Mouse (Mus musculus) CH12.LX (cell line): ENCODE results near the gene Nelfb. TPM values are rescaled to one million over a fixed set of nuclear protein-coding genes. Genes with fewer than 3 reads are reported as not detected.

Experiments
- DNase-seq: peaks from one replicate; pipeline ENCODE4 v3.0.0-alpha.2; 2013; ENCODE audit errors: extremely low read depth
- H3K27ac ChIP-seq: 2 replicates; pipeline ENCODE4 v1.5.1; 2012; ENCODE audit warnings: low read depth, mild to moderate bottlenecking, control low read depth, moderate library complexity; ENCODE audit not compliant: insufficient read depth
- H3K27me3 ChIP-seq: replicated peaks from 2 replicates; pipeline ENCODE3; 2012; ENCODE audit warnings: inconsistent platforms
- H3K36me3 ChIP-seq, 2 experiments: replicated peaks in 1 of 2; 2 replicates each; pipeline versions ENCODE3 to v1.6.1; 2012; ENCODE audit warnings: inconsistent platforms in 1 of 2, low read length in 1 of 2, mild to moderate bottlenecking in 1 of 2, mixed read lengths in 1 of 2, moderate library complexity in 1 of 2; ENCODE audit not compliant: control insufficient read depth in 1 of 2, insufficient read depth in 1 of 2
- H3K4me1 ChIP-seq, 2 experiments: 2 replicates each; pipeline ENCODE4 v1.6.1; 2012; ENCODE audit warnings: inconsistent platforms in 1 of 2, moderate library complexity in 1 of 2; ENCODE audit not compliant: insufficient read depth in 2 of 2, control insufficient read depth in 1 of 2
- H3K4me2 ChIP-seq: 2 replicates; pipeline ENCODE4 v1.6.1; 2012; ENCODE audit warnings: low read depth, mild to moderate bottlenecking, control low read depth; ENCODE audit not compliant: poor library complexity, insufficient read depth, severe bottlenecking
- H3K4me3 ChIP-seq, 3 experiments: fragments of 150-350 bp in 1 of 3; sonication (generic) in 1 of 3; replicated peaks in 1 of 3; 2 replicates each; pipeline versions ENCODE3 to v1.5.1; 2011 to 2012; ENCODE audit warnings: low read depth in 2 of 3, low read length in 2 of 3, mild to moderate bottlenecking in 2 of 3, moderate library complexity in 2 of 3, control low read depth in 1 of 3, improper control_type of control experiment in 1 of 3, inconsistent platforms in 1 of 3, mixed read lengths in 1 of 3; ENCODE audit not compliant: poor library complexity in 1 of 3
- H3K79me2 ChIP-seq: replicated peaks from 2 replicates; pipeline ENCODE4 v1.6.1; 2012; ENCODE audit warnings: mild to moderate bottlenecking, moderate library complexity; ENCODE audit not compliant: control insufficient read depth, poor library complexity, insufficient read depth, severe bottlenecking; ENCODE audit errors: extremely low read depth
- H3K9ac ChIP-seq: 2 replicates; pipeline ENCODE4 v1.6.1; 2012; ENCODE audit warnings: low read depth, mild to moderate bottlenecking, control low read depth, moderate library complexity; ENCODE audit not compliant: insufficient read depth
- H3K9me3 ChIP-seq: replicated peaks from 2 replicates; pipeline ENCODE3; 2012; ENCODE audit warnings: low read length, inconsistent platforms, mixed read lengths
- BHLHE40 ChIP-seq: IDR thresholded peaks from 2 replicates; pipeline ENCODE4 v1.6.1; 2011; ENCODE audit warnings: mild to moderate bottlenecking, low read depth, low read length, improper control_type of control experiment
- CHD1 ChIP-seq: IDR thresholded peaks from 2 replicates; pipeline ENCODE4 v1.6.1; 2012; ENCODE audit warnings: low read depth, low read length, improper control_type of control experiment, inconsistent platforms
- CTCF ChIP-seq, 2 experiments: IDR thresholded peaks in 1 of 2; conservative IDR thresholded peaks in 1 of 2; 2 replicates each; pipeline ENCODE4 v1.5.1; 2011 to 2012; ENCODE audit warnings: low read depth in 2 of 2, low read length in 2 of 2, improper control_type of control experiment in 1 of 2, inconsistent platforms in 1 of 2, mild to moderate bottlenecking in 1 of 2, moderate library complexity in 1 of 2
- EP300 ChIP-seq: IDR thresholded peaks from 2 replicates; pipeline ENCODE4 v1.6.1; 2011; ENCODE audit warnings: low read length, improper control_type of control experiment
- ETS1 ChIP-seq: conservative IDR thresholded peaks from 2 replicates; pipeline ENCODE4 v1.6.1; 2012; ENCODE audit warnings: low read depth, mild to moderate bottlenecking, inconsistent platforms, low read length, improper control_type of control experiment, moderate library complexity
- GABPA ChIP-seq: IDR thresholded peaks from 2 replicates; pipeline ENCODE4 v1.6.1; 2012; ENCODE audit warnings: low read depth, low read length, improper control_type of control experiment, inconsistent platforms; ENCODE audit not compliant: insufficient replicate concordance
- IRF4 ChIP-seq: IDR thresholded peaks from 2 replicates; pipeline ENCODE4 v1.6.1; 2014; ENCODE audit warnings: low read depth, mild to moderate bottlenecking, inconsistent platforms, low read length, improper control_type of control experiment
- JUN ChIP-seq: IDR thresholded peaks from 2 replicates; pipeline ENCODE4 v1.6.1; 2011; ENCODE audit warnings: low read depth, mild to moderate bottlenecking, low read length, improper control_type of control experiment, moderate library complexity; ENCODE audit not compliant: insufficient read depth
- JUND ChIP-seq: conservative IDR thresholded peaks from 2 replicates; pipeline ENCODE4 v1.6.1; 2011; ENCODE audit warnings: low read depth, low read length, improper control_type of control experiment
- MEF2A ChIP-seq: IDR thresholded peaks from 2 replicates; pipeline ENCODE4 v1.6.1; 2014; ENCODE audit warnings: low read depth, mild to moderate bottlenecking, inconsistent platforms, low read length, improper control_type of control experiment, borderline replicate concordance
- MXI1 ChIP-seq: IDR thresholded peaks from 2 replicates; pipeline ENCODE4 v1.6.1; 2011; ENCODE audit warnings: mild to moderate bottlenecking, low read depth, low read length, improper control_type of control experiment
- MYC ChIP-seq: IDR thresholded peaks from 2 replicates; pipeline ENCODE4 v1.6.1; 2011; ENCODE audit warnings: low read depth, mild to moderate bottlenecking, improper control_type of control experiment, low read length
- NRF1 ChIP-seq: IDR thresholded peaks from 2 replicates; pipeline ENCODE4 v1.6.1; 2014; ENCODE audit warnings: low read depth, mild to moderate bottlenecking, inconsistent platforms, low read length, improper control_type of control experiment, moderate library complexity
- PAX5 ChIP-seq: IDR thresholded peaks from 2 replicates; pipeline ENCODE4 v1.6.1; 2012; ENCODE audit warnings: low read length, inconsistent platforms, mixed read lengths
- SMC3 ChIP-seq: IDR thresholded peaks from 2 replicates; pipeline ENCODE4 v1.6.1; 2011; ENCODE audit warnings: low read depth, low read length, improper control_type of control experiment
- TCF12 ChIP-seq: IDR thresholded peaks from 2 replicates; pipeline ENCODE4 v1.6.1; 2014; ENCODE audit warnings: low read depth, mild to moderate bottlenecking, inconsistent platforms, low read length, improper control_type of control experiment
- USF1 ChIP-seq: IDR thresholded peaks from 2 replicates; pipeline ENCODE4 v1.6.1; 2014; ENCODE audit warnings: low read depth, mild to moderate bottlenecking, inconsistent platforms, low read length, improper control_type of control experiment
- dilution Hi-C: fragments of 300-500 bp; cut with MboI; formaldehyde crosslinking; loops from 2 replicates; pipeline ENCODE4 v1.14.3; 2020; ENCODE audit warnings: low sequenced_read_pairs; ENCODE audit not compliant: extremely low pct_unique_long_range_greater_than_20kb, extremely low pct_ligation_motif_present
- in situ Hi-C: fragments of 300-500 bp; cut with MboI; formaldehyde crosslinking; loops from 3 replicates; pipeline ENCODE4 v1.14.3; 2019; ENCODE audit warnings: low sequenced_read_pairs, low pct_ligation_motif_present, low pct_unique_long_range_greater_than_20kb, mixed read lengths
- polyA plus RNA-seq: library from polyadenylated mRNA; unstranded; fragments of >175 nt; gene quantifications from 2 replicates; pipeline ENCODE4 v1.2.1, GENCODE M21; 2012; ENCODE audit warnings: low read depth; ENCODE audit not compliant: insufficient read length
- total RNA-seq, 2 experiments: library from RNA; depleted of rRNA; stranded (reverse); fragments of 300-350 nt in 1 of 2; fragments of >200 nt in 1 of 2; gene quantifications; 2 replicates each; pipeline ENCODE4 v1.2.3; 2012 to 2014

The Nelfb gene
- total and polyA plus RNA-seq, 3 experiments: 53.6 to 58.0 (median 57.0) TPM

- dilution Hi-C loops: no loop called here
Measured at GRCm38 (mm10) chr2:25179566-25180217, 31.6 kb downstream of the Nelfb start.

GRCm38 (mm10) chr2:25178285-25178972, 32.9 kb downstream of the Nelfb start:
- no peak for DNase-seq
- Histone ChIP-seq H3K79me2 (no peaks in the 10 kb centered on the region), H3K9me3 (peaks cover 11% of the 10 kb centered on the region), H3K4me2 (no peak overlapping the region), H3K4me3 (no peak overlapping the region), H3K9ac (no peak overlapping the region), H3K27me3 (peaks cover 88% of the 10 kb centered on the region)
- dilution Hi-C loops: no loop called here
- TF ChIP-seq NRF1 (no peak), GABPA (no peak), ETS1 (no peak), SMC3 (no peak), USF1 (no peak), MYC (no peak), EP300 (no peak), MEF2A (no peak), CHD1 (no peak), PAX5 (no peak), TCF12 (no peak), JUN (no peak), CTCF (conservative IDR thresholded peaks at IDR 0.05 in 1 of 2, IDR thresholded peaks at IDR 0.05 in 1 of 2; ENCODE audit: low read depth in 2 of 2, low read length in 2 of 2) (no peak), MXI1 (no peak)
- TF ChIP-seq, all 38 proteins: peak for 0
- H3K4me1 ChIP-seq: peaks cover 14 to 20% of the 10 kb centered on the region in 2 experiments
- no peak overlapping the region for H3K27ac ChIP-seq
- in situ Hi-C loops: no loop called here
- no peaks in the 10 kb centered on the region for H3K36me3 ChIP-seq

More at GRCm38 (mm10) chr2:25179566-25180217, 31.6 kb downstream of the Nelfb start:
- H3K36me3 ChIP-seq: no peaks in the 10 kb centered on the region
- TF ChIP-seq JUND (0 out of 2 replicates have a peak, but pooled peaks have one; percentile 40), MEF2A (no peak), IRF4 (peak; percentile 54; the same call in 1 of the 2 replicates), BHLHE40 (peak; percentile 71)
- no peaks in the 10 kb centered on the region for H3K79me2 ChIP-seq
- peak overlapping the region in 1 of 3 experiments; percentile 12 for H3K4me3 ChIP-seq
- peak overlapping the region; percentile 29 for H3K9ac ChIP-seq
- in situ Hi-C loops: no loop called here
- H3K27ac ChIP-seq: no peak overlapping the region
- peaks cover 12 to 24% of the 10 kb centered on the region in 2 experiments for H3K4me1 ChIP-seq
- peaks cover 88% of the 10 kb centered on the region for H3K27me3 ChIP-seq
- H3K9me3 ChIP-seq: peaks cover 11% of the 10 kb centered on the region
- no peak for DNase-seq
- peak overlapping the region; percentile 47 for H3K4me2 ChIP-seq
